Mouse (Mus musculus): ENCODE results near the gene Gm609. TPM values are rescaled to one million over a fixed set of nuclear protein-coding genes. Genes with fewer than 3 reads are reported as not detected.

The Gm609 gene
- polyA plus RNA-seq, 1 experiment from 2014 or later = not detected

- Histone ChIP-seq H3K9me3 (replicated peaks) (no peaks in the 10 kb centered on the region), H3K27me3 (no peaks in the 10 kb centered on the region), H3K4me1 (no peaks in the 10 kb centered on the region), H3K36me3 (ENCODE audit: poor library complexity, severe bottlenecking) (peaks cover 19% of the 10 kb centered on the region; the same call in 1 of the 2 replicates), H3K9ac (no peak overlapping the region), H3K27ac (no peak overlapping the region), H3K4me2 (no peak overlapping the region), H3K4me3 (no peak overlapping the region)
- 74% methylated on average over 5 of the region's 5 CpGs for WGBS
- peak; percentile 3; the same call in 1 of the 2 replicates for ATAC-seq
Observed at GRCm38 (mm10) chr16:45390286-45390956, 102.3 kb downstream of the Gm609 start.

GRCm38 (mm10) chr16:45389833-45390232 lies 102.9 kb downstream of the Gm609 start:
- H3K9me3 ChIP-seq (replicated peaks) = no peaks in the 10 kb centered on the region
- H3K27ac ChIP-seq = no peak overlapping the region
- no peaks in the 10 kb centered on the region for H3K27me3 ChIP-seq
- H3K36me3 ChIP-seq (ENCODE audit: poor library complexity, severe bottlenecking) = peaks cover 15% of the 10 kb centered on the region; the same call in 1 of the 2 replicates
- H3K4me3 ChIP-seq = no peak overlapping the region
- no peak overlapping the region for H3K9ac ChIP-seq
- no peaks in the 10 kb centered on the region for H3K4me1 ChIP-seq
- 86% methylated on average over 2 of the region's 2 CpGs for WGBS
- peak; percentile 21; the same call in 1 of the 2 replicates for ATAC-seq
- H3K4me2 ChIP-seq = no peak overlapping the region

DNA sequence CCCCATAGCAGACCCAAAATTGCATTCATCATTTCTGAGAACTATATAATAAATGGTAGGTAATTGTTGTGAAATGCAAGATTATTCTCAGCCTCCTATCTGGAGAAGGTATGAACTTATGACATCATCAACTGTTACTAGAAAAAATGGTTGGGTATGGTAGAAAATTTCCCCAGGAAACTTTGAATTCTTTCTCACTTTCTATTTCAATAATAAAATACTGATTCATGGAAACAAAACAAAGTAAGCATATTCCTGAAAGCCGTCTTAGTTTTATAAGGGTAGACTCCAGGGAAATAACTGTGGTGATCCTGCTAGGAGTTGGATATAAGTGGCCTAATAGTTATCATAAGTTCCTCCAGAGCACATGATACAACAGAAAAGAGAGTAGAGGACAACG lies 103.7 kb downstream of the Gm609 start:
- 89% methylated on average over 2 of the region's 2 CpGs for WGBS

DNA sequence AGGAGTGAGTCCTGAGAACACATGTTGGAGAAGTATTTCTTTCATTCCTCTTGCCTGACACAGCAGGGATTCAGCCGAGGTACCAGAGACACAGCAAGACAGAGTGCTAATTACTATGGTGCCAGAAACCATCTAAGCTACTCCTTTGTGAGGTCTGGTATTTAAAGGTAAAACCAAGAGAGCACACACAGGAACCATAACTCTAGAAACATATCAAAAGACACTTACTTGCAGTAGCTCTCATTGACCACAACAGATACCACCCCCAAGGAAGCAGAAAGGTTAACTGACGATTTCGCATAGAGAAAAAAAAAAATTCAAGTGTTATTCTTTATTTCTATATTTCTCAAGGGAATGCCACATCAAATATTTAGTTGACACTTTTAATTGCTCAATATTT lies 111.0 kb downstream of the Gm609 start:
- Histone ChIP-seq H3K4me2 (no peak overlapping the region), H3K9me3 (replicated peaks) (no peaks in the 10 kb centered on the region), H3K4me1 (no peaks in the 10 kb centered on the region), H3K9ac (no peak overlapping the region), H3K4me3 (no peak overlapping the region), H3K27ac (no peak overlapping the region), H3K27me3 (no peaks in the 10 kb centered on the region), H3K36me3 (ENCODE audit: poor library complexity, severe bottlenecking) (peaks cover 13% of the 10 kb centered on the region; the same call in 1 of the 2 replicates)
- 86% methylated on average over 3 of the region's 3 CpGs for WGBS
- no peak for ATAC-seq

More for the DNA sequence above, 103.7 kb downstream of the Gm609 start:
- H3K27ac ChIP-seq = no peak overlapping the region
- no peaks in the 10 kb centered on the region for H3K27me3 ChIP-seq
- no peaks in the 10 kb centered on the region for H3K4me1 ChIP-seq
- H3K4me3 ChIP-seq = no peak overlapping the region
- no peak overlapping the region for H3K4me2 ChIP-seq
- peaks cover 9% of the 10 kb centered on the region; the same call in 1 of the 2 replicates for H3K36me3 ChIP-seq (ENCODE audit: poor library complexity, severe bottlenecking)
- H3K9me3 ChIP-seq (replicated peaks) = no peaks in the 10 kb centered on the region
- ATAC-seq = no peak
- no peak overlapping the region for H3K9ac ChIP-seq

DNA sequence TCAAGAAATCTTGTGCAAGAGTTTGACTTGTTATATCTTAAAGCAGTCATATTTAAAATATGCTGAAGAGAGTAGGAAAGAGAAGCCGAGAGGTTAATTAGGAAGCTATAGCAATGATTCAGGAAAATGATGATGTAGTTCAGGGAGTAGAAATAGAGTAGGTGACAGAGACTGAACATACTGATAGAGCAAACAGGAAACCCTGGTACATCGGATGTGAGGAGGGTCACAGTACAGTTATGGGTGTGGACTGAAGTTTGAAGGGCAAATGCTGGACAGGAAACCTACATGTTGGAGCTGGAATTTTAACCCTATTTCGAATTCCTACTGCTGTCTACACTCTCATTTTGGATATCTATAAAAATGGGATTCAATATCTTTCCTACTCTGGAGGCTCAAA lies 113.8 kb downstream of the Gm609 start:
- H3K36me3 ChIP-seq (ENCODE audit: poor library complexity, severe bottlenecking) = peaks cover 13% of the 10 kb centered on the region; the same call in 1 of the 2 replicates
- H3K4me2 ChIP-seq = no peak overlapping the region
- no peak overlapping the region for H3K9ac ChIP-seq
- no peak for ATAC-seq
- H3K4me3 ChIP-seq = no peak overlapping the region
- WGBS = 87% methylated on average over 3 of the region's 3 CpGs
- no peaks in the 10 kb centered on the region for H3K27me3 ChIP-seq
- no peaks in the 10 kb centered on the region for H3K9me3 ChIP-seq (replicated peaks)
- no peak overlapping the region for H3K27ac ChIP-seq
- no peaks in the 10 kb centered on the region for H3K4me1 ChIP-seq

DNA sequence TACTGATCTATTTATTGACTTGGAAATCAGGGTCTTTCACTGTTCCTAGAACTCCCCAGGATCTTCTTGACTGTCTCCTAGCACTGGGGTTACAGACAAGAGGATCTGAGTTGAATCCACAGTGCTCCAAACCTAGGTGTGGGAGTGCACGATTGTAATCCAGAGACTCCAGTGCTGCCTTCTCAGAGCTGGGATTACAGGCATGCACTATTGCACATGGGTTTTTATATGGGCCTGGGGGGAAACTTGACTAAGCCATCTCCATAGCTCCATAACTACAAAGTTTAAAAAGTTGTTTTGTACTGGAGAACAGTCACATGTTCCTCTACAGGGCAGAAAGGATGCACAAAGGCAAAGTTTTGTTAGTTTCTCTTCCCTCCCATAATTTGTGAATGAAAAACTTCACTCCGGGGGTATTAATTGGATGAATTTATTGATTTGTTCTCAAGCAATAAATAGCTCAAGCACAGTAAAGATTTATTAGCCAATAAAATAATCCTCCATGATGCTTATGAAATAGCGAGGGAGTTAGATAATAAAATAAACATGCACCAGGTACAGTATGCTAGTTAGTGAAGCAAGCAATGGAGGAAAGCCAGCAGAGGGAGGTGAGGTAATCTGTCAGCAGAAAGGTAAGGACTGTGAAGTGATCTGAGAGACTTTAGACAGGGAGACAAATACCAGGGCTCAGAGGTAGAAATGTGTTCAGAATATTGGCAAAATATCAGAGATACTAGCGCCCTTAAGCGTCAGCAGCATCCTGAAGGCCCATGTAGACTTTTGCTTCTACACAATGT lies 114.4 kb downstream of the Gm609 start:
- Histone ChIP-seq H3K9ac (no peak overlapping the region), H3K36me3 (ENCODE audit: poor library complexity, severe bottlenecking) (peaks cover 13% of the 10 kb centered on the region; the same call in 1 of the 2 replicates), H3K27ac (no peak overlapping the region), H3K4me1 (no peaks in the 10 kb centered on the region), H3K4me2 (no peak overlapping the region), H3K9me3 (replicated peaks) (no peaks in the 10 kb centered on the region), H3K27me3 (no peaks in the 10 kb centered on the region), H3K4me3 (no peak overlapping the region)
- 96% methylated on average over 5 of the region's 5 CpGs for WGBS
- no peak for ATAC-seq

DNA sequence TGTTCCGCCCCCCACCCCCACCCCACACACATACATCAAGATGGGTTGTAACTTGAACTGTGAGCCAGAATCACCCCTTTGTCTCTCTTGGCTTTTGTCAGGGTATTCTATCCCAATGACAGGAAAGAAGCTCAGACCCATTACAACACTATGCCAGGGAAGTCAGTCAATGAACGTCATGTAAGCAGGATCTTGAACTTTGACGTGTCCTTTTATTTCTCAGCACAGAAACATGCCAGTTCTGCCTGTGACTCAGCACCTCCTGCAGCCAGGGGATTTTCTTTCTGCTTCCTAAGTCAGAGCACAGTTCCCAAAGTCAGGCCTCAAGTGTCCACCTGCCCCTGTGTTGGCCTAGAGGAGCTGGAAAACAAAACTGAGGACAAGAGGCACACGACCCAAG lies 115.4 kb downstream of the Gm609 start:
- ATAC-seq = no peak
- 91% methylated on average over 4 of the region's 4 CpGs for WGBS
- Histone ChIP-seq H3K9me3 (replicated peaks) (no peaks in the 10 kb centered on the region), H3K4me3 (no peak overlapping the region), H3K27me3 (no peaks in the 10 kb centered on the region), H3K4me2 (no peak overlapping the region), H3K9ac (no peak overlapping the region), H3K4me1 (no peaks in the 10 kb centered on the region), H3K36me3 (ENCODE audit: poor library complexity, severe bottlenecking) (peaks cover 4% of the 10 kb centered on the region; the same call in 1 of the 2 replicates), H3K27ac (no peak overlapping the region)

DNA sequence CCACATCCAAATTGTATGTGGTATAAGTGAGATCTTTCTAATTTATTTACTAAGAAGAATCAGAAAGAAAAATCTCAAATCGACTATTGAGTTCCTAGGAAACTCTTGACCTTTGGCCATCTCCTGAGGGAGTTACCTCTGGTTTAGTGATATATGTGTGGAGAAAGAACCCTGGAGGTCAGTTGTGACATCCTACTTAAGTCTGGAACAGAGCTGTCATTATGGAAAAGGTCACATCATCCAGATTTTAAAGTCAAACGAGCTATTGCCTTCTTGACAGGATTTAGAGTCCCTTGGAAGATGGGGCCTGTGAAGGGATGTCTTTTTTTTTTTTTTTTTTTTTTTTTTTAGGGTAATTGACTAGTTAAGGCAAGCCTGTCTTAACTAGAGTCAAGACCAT lies 116.0 kb downstream of the Gm609 start:
- H3K9me3 ChIP-seq (replicated peaks) = no peaks in the 10 kb centered on the region
- H3K4me3 ChIP-seq = no peak overlapping the region
- H3K4me1 ChIP-seq = no peaks in the 10 kb centered on the region
- H3K27ac ChIP-seq = no peak overlapping the region
- no peak overlapping the region for H3K4me2 ChIP-seq
- no peak overlapping the region for H3K9ac ChIP-seq
- 69% methylated on average over 2 of the region's 2 CpGs for WGBS
- peaks cover 3% of the 10 kb centered on the region; the same call in 1 of the 2 replicates for H3K36me3 ChIP-seq (ENCODE audit: poor library complexity, severe bottlenecking)
- no peak for ATAC-seq
- H3K27me3 ChIP-seq = no peaks in the 10 kb centered on the region

DNA sequence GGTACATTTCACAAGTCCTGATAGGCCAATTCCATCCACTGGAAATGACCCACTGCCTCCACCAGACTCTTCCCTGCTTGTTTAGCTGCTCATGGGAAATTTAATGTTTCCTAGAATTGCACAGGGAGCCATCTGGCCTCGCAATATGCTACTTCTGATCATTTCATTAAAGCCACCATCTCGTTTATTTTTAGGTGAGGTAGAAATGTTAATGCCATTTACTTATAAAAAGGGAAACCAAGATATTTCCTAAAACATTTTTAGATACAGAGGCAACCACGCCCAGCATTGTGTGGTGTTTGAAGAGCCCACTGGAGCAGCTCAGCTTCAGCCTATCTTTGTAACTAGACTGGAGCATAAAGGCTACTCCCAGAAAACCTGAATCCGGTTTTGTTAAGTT lies 116.5 kb downstream of the Gm609 start:
- H3K36me3 ChIP-seq (ENCODE audit: poor library complexity, severe bottlenecking) = peaks cover 3% of the 10 kb centered on the region; the same call in 1 of the 2 replicates
- no peak for ATAC-seq
- no peak overlapping the region for H3K4me3 ChIP-seq
- 81% methylated on average over 4 of the region's 4 CpGs for WGBS
- no peak overlapping the region for H3K9ac ChIP-seq
- no peak overlapping the region for H3K27ac ChIP-seq
- no peaks in the 10 kb centered on the region for H3K4me1 ChIP-seq
- H3K4me2 ChIP-seq = no peak overlapping the region
- H3K9me3 ChIP-seq (replicated peaks) = no peaks in the 10 kb centered on the region
- H3K27me3 ChIP-seq = no peaks in the 10 kb centered on the region

DNA sequence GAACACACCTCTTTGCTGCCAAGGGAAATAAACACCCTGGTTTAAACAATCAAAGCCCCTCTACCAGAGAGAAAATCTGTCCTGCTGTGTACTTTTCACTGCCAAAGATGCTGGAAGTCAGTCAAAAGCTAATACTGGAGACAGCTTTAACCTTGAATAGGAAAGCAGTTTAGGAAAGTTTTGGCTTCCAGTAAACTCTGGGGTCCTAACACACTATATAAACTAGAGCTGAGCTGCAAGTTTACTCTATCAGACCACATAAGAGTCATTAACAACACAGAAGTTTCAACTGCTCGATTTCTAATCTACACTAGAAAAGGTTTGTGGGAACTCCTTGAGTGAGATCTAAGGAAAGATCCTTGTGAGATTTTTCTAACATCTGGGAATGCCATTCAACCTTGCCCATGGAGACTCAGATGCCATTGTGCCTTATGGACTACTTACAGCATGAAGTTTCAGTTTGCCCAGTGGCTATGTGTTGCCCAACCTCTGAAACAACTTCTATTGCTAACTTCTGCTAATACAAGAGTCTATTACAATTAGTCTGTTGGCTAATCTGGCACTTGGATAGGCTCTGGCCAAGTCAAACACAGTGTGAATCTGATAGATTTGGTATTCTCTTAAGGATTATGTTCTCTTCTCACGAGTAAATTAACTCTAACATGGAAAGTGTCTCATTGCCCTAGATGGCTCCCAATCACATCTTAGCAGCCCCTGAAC lies 117.1 kb downstream of the Gm609 start:
- no peaks in the 10 kb centered on the region for H3K27me3 ChIP-seq
- WGBS = 74% methylated on average over 2 of the region's 2 CpGs
- ATAC-seq = no peak
- no peak overlapping the region for H3K4me2 ChIP-seq
- no peaks in the 10 kb centered on the region for H3K9me3 ChIP-seq (replicated peaks)
- H3K27ac ChIP-seq = no peak overlapping the region
- no peaks in the 10 kb centered on the region for H3K4me1 ChIP-seq
- no peak overlapping the region for H3K9ac ChIP-seq
- no peak overlapping the region for H3K4me3 ChIP-seq
- peaks cover under 1% of the 10 kb centered on the region; the same call in 1 of the 2 replicates for H3K36me3 ChIP-seq (ENCODE audit: poor library complexity, severe bottlenecking)

- no peak overlapping the region for H3K27ac ChIP-seq
- ATAC-seq = no peak
Observed at GRCm38 (mm10) chr16:45374074-45374473, 118.7 kb downstream of the Gm609 start.

DNA sequence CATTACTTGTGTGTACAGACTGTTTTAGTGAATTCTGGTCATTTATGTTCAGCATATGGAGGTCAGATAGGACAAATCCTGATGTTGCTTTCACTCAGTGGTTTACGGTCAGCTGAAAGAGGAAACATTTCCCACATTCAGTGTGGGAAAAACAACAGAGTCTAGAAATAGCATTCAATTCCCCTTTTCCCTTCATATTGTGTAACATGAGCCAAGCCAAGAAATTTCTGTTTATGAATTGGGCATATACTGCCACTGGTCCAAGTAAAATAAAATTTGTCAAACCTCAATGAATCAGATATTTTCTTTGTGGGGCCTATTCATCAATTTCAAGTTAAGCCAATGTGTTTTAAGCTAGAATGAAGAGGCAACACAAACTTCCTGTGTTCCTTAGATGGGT lies 121.7 kb downstream of the Gm609 start:
- H3K4me2 ChIP-seq = no peak overlapping the region
- H3K27ac ChIP-seq = no peak overlapping the region
- no peak for ATAC-seq
- no peaks in the 10 kb centered on the region for H3K9me3 ChIP-seq (replicated peaks)
- no peaks in the 10 kb centered on the region for H3K4me1 ChIP-seq
- 91% methylated on average over 1 of the region's 1 CpGs for WGBS
- no peaks in the 10 kb centered on the region for H3K27me3 ChIP-seq
- no peak overlapping the region for H3K9ac ChIP-seq
- no peaks in the 10 kb centered on the region for H3K36me3 ChIP-seq (ENCODE audit: poor library complexity, severe bottlenecking)
- no peak overlapping the region for H3K4me3 ChIP-seq

More at GRCm38 (mm10) chr16:45374074-45374473, 118.7 kb downstream of the Gm609 start:
- H3K4me1 ChIP-seq = no peaks in the 10 kb centered on the region
- no peaks in the 10 kb centered on the region for H3K9me3 ChIP-seq (replicated peaks)
- no peak overlapping the region for H3K9ac ChIP-seq
- no peaks in the 10 kb centered on the region for H3K36me3 ChIP-seq (ENCODE audit: poor library complexity, severe bottlenecking)
- H3K4me2 ChIP-seq = no peak overlapping the region
- WGBS = 83% methylated on average over 2 of the region's 2 CpGs
- H3K4me3 ChIP-seq = no peak overlapping the region
- H3K27me3 ChIP-seq = no peaks in the 10 kb centered on the region
